Mouse (Mus musculus) E14TG2a.4 (cell line): Measurements from ENCODE around the gene U2af1.

ENCODE experiments used
- CTCF ChIP-seq: conservative IDR thresholded peaks from 2 replicates; pipeline ENCODE4 v1.5.1; 2014; ENCODE audit warnings: low read length
- NANOG ChIP-seq: IDR thresholded peaks from 2 replicates; pipeline ENCODE4 v1.6.1; 2014; ENCODE audit warnings: borderline replicate concordance, low read length, mixed read lengths
- POU5F1 ChIP-seq: IDR thresholded peaks from 2 replicates; pipeline ENCODE4 v1.6.1; 2014; ENCODE audit warnings: low read length, borderline replicate concordance

- TF ChIP-seq CTCF (no peak), POU5F1 (no peak), NANOG (no peak)
Observed at GRCm38 (mm10) chr17:31598593-31598992, 60.1 kb downstream of the U2af1 start.
